Mouse (Mus musculus): Measurements from ENCODE around the gene Gpr137. TPM values are rescaled to one million over a fixed set of nuclear protein-coding genes. Genes with fewer than 3 reads are reported as not detected.

Gene Gpr137
- total and polyA plus RNA-seq, 2 experiments from 2014 or later = 68.5 to 75.2 TPM

DNA sequence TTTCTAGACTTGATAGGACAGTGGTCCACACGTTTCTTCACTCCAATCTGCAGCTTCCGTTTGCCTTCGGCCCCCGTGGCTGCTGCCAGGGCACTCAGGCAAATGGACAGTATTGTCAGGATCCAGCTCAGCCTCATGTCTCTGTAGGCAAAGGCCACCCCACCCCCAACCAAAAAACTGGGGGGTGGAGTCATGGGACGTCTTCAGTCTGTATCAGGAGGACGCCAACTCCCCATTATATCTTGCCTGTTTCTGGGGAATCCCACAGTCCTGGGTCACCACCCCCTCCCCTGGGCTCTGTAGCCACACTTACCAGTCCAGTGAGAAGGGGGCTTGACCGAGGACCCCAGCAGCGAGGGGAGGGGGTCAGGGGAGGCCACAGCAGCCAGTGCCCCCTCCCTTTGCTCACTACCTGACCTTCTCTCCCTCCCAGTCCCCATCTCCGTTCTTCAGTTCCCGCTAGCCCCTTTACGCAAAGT is 36.8 kb upstream of the Gpr137 start:
- ATAC-seq (no peak), DNase-seq (peak; percentile 25)
- Histone ChIP-seq H3K4me1 (ENCODE audit: insufficient read depth) (peaks cover 9% of the 10 kb centered on the region), H3K4me2 (ENCODE audit: low read depth) (peak overlapping the region; percentile 77), H3K27ac (ENCODE audit: low read depth, low read length) (peak overlapping the region; percentile 87), H3K4me3 (ENCODE audit: low read depth, low read length) (peak overlapping the region; percentile 55), H3K36me3 (ENCODE audit: insufficient read depth) (peaks cover 22% of the 10 kb centered on the region), H3K9ac (peak overlapping the region; percentile 74), H3K9me3 (ENCODE audit: low read length) (no peaks in the 10 kb centered on the region), H3K27me3 (ENCODE audit: insufficient read depth, low read length) (no peaks in the 10 kb centered on the region)
- no peak for TF ChIP-seq CTCF (IDR thresholded peaks at IDR 0.05; ENCODE audit: low read depth)
- 8% methylated on average over 11 of the region's 11 CpGs for WGBS

DNA sequence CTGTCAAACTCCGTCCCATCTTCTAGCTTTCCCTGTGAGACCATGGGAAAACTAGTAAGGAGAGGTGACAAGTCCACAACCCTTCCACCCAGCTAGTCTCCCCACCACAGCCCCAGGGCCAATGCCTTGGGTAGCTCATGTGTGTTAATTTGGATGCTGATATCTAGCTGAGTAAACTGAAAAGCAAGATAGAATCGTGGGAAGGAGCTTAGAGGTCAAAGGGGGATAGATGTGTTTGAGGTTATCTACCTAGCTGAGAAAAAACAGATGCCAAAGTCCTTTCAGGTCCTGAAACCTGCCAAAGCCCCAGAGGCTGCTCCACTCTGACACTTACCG is 36.3 kb upstream of the Gpr137 start:
- TF ChIP-seq CTCF (IDR thresholded peaks at IDR 0.05; ENCODE audit: low read depth) = no peak
- H3K36me3 ChIP-seq (ENCODE audit: insufficient read depth) = peaks cover 17% of the 10 kb centered on the region
- H3K4me2 ChIP-seq (ENCODE audit: low read depth) = peak overlapping the region; percentile 77
- no peaks in the 10 kb centered on the region for H3K9me3 ChIP-seq (ENCODE audit: low read length)
- H3K4me3 ChIP-seq (ENCODE audit: low read depth, low read length) = no peak overlapping the region
- H3K9ac ChIP-seq = 0 out of 2 replicates have a peak overlapping the region, but pooled peaks have one; percentile 74
- WGBS = 37% methylated on average over 3 of the region's 3 CpGs
- peaks cover 9% of the 10 kb centered on the region for H3K4me1 ChIP-seq (ENCODE audit: insufficient read depth)
- no peaks in the 10 kb centered on the region for H3K27me3 ChIP-seq (ENCODE audit: insufficient read depth, low read length)
- DNase-seq (no peak), ATAC-seq (no peak)
- peak overlapping the region; percentile 87 for H3K27ac ChIP-seq (ENCODE audit: low read depth, low read length)

DNA sequence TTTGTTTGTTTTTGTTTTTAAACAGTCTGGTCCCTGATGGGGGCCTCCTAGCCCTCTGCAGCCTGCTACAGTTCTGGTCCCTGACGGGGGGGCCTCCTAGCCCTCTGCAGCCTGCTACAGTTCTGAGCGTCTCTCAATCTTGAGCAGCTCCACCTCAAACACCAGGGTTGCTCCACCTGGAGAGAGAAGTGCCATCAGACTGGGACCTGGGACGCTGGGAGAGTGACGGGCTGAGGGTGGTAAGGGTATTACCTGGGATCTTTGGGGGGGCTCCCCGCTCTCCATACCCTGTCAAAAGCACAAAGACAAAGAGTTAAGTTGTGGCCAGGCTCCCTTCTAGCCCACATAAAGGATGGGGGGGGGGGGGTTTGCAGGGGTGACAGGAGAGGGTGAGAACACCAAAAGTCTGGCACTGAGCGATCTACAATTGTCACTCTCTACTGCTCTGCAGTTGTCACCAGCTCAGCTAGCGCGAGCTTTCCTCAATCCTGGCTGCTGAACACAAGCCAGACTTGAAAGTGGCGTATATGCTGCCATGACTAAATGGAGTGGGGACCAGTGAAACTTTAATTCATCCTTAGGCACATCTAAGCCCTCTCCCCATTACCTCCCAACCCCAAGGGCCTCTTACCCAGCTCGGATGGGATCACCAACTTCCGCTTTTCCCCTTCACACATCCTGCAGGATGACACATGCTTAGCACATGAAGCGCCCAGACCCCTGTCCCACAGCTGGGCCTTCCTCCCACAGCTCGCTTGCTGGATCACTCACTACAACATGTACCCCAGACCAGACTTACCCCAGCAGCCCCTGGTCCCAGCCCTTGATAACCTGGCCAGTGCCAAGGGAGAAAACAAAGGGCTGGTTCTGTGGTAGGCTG is 35.7 kb upstream of the Gpr137 start:
- H3K36me3 ChIP-seq (ENCODE audit: insufficient read depth) = peaks cover 16% of the 10 kb centered on the region
- no peaks in the 10 kb centered on the region for H3K9me3 ChIP-seq (ENCODE audit: low read length)
- WGBS = 69% methylated on average over 13 of the region's 13 CpGs
- no peak overlapping the region for H3K4me3 ChIP-seq (ENCODE audit: low read depth, low read length)
- DNase-seq = peak; percentile 18
- peak overlapping the region; percentile 21; the same call in 1 of the 2 replicates for H3K27ac ChIP-seq (ENCODE audit: low read depth, low read length)
- peak overlapping the region; percentile 77; the same call in 1 of the 2 replicates for H3K4me2 ChIP-seq (ENCODE audit: low read depth)
- H3K4me1 ChIP-seq (ENCODE audit: insufficient read depth) = peaks cover 9% of the 10 kb centered on the region
- H3K9ac ChIP-seq = 0 out of 2 replicates have a peak overlapping the region, but pooled peaks have one; percentile 28
- no peak for ATAC-seq
- TF ChIP-seq CTCF (IDR thresholded peaks at IDR 0.05; ENCODE audit: low read depth) = no peak
- H3K27me3 ChIP-seq (ENCODE audit: insufficient read depth, low read length) = no peaks in the 10 kb centered on the region

DNA sequence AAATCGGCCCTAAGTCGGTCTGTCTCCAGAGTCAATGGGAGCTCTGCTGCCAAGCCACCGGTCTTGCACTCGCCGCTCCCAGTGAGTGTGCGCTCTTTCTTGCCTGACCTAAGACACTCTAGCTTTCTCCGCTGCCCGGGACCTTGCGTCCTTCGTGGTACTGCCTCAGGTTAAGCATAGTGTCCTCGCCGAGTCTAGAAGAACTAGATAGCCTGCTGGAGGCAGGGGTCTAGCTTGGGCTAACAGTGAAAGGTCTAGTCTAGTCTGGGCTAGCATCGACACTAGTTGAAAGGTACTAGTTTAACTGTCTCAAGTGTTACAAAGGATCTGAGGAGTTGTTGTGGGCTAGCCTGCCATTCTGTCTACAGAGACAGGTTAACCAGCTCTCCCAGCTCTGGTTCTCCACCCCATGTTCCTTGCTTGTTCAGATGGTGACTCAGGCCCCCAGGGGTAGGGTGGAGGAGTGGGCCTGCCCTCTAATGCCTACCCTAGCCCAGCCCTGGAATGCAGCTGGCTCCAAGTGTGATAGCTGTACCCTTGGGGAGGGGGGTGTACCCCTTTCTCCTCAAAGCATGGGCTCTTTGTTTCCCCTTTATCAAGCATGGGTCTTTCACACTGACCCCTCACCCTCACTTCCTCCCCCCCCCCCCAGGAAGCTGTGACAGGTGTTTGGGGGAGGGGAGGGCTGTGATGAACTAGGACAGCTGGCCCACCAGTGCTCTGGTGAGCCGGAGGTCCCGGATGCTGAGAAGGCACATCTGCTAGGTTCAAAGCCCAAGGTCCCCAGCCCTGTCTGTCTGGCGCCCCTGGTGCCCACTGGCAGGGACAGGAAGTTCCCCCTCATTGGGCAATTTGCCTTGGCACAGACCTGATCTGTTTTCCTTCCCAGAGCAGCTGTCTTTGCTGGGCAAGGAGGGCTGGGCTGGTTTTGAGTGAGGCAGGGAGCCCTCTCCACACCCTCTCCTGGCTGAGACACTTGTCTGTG is 33.5 kb upstream of the Gpr137 start, which contains the start of gene Plcb3:
Gene Plcb3, minus strand, starts transcription at position 934 of the 985 bp plus-strand sequence.
- Histone ChIP-seq H3K36me3 (ENCODE audit: insufficient read depth) (peaks cover 9% of the 10 kb centered on the region), H3K9me3 (ENCODE audit: low read length) (no peaks in the 10 kb centered on the region), H3K4me1 (ENCODE audit: insufficient read depth) (peaks cover 9% of the 10 kb centered on the region), H3K27me3 (ENCODE audit: insufficient read depth, low read length) (no peaks in the 10 kb centered on the region), H3K9ac (peak within 1 kb of the TSS; percentile 80), H3K4me3 (ENCODE audit: low read depth, low read length) (peak within 1 kb of the TSS; percentile 82), H3K27ac (ENCODE audit: low read depth, low read length) (peak within 1 kb of the TSS; percentile 85), H3K4me2 (ENCODE audit: low read depth) (peak within 1 kb of the TSS; percentile 75)
- peak; percentile 63 for TF ChIP-seq CTCF (IDR thresholded peaks at IDR 0.05; ENCODE audit: low read depth)
- WGBS = under 1% methylated on average over 16 of the region's 16 CpGs
- ATAC-seq = peak; percentile 7
- peak; percentile 83 for DNase-seq

DNA sequence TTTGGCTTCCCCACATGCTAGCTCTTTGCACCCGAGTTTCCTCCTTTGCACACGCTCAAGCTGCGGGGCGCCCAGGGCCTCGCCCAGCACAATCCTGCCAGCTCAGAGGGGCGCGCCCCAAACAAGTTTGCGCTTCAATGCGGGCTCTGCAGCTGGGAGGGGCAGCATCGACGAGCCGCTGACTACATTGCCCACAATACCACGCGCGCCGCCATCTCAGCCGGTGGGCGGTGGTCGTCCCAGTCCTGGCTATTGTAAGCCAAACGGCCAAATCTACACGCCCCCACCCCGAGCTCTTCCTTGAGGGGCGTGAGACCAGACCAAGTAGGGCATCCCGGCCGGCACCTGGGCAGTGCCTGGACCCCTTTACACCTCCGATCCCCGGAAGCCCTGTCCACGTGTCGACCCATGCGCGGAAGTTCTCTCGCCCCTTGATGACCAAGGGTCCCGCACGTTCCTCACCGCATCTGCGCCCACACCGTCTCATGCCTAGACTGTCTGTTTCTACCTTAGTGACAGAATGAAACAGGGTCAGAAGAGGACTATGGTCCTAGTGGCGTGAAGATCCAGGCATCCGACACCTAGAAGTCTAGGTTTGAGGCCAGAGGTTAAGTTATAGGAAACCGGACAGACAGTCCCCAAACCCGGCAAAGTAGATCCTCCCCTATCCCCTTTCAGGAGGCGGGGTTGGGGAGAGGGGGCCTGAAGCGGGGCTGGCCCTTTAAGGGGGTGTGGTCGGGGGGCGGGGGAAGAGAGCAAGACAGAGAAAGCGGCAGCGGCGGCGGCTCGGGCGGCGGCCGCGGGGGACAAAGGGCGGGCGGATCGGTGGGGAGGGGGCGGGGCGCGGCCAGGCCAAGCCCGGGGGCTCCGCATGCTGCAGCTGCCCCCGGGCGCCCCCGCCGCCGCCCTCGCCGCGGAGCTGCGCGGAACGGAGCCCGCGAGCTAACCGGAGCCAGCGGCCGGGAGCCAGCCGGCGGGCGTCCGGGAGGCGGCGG is 32.2 kb upstream of the Gpr137 start, which contains the start of gene Ppp1r14b:
Gene Ppp1r14b, plus strand, starts transcription at position 758 of the 995 bp plus-strand sequence.
- Histone ChIP-seq H3K4me3 (ENCODE audit: low read depth, low read length) (peak within 1 kb of the TSS; percentile 82), H3K4me1 (ENCODE audit: insufficient read depth) (peaks cover 12% of the 10 kb centered on the region), H3K9me3 (ENCODE audit: low read length) (no peaks in the 10 kb centered on the region), H3K9ac (peak within 1 kb of the TSS; percentile 80), H3K27ac (ENCODE audit: low read depth, low read length) (peak within 1 kb of the TSS; percentile 85), H3K27me3 (ENCODE audit: insufficient read depth, low read length) (no peaks in the 10 kb centered on the region), H3K4me2 (ENCODE audit: low read depth) (peak within 1 kb of the TSS; percentile 75), H3K36me3 (ENCODE audit: insufficient read depth) (peaks cover 9% of the 10 kb centered on the region)
- TF ChIP-seq CTCF (IDR thresholded peaks at IDR 0.05; ENCODE audit: low read depth) = 0 out of 2 replicates have a peak, but pooled peaks have one; percentile 3
- ATAC-seq (peak; percentile 72), DNase-seq (peak; percentile 86)
- under 1% methylated on average over 70 of the region's 84 CpGs for WGBS

Data from forebrain, postnatal 0 days (tissue).